Mouse (Mus musculus) lung, postnatal 0 days (tissue): Measurements from ENCODE around the gene Olfr313.
"Not testable (repeated sequence)": the region's sequence is repeated elsewhere in the genome, so short reads cannot be mapped to it uniquely, and the experiment has no call there.

Experiments used
- CTCF ChIP-seq: IDR thresholded peaks from 2 replicates; pipeline ENCODE4 v1.5.1; 2016; ENCODE audit warnings: antibody characterized with exemption, mild to moderate bottlenecking
- EP300 ChIP-seq: IDR thresholded peaks from 2 replicates; pipeline ENCODE4 v1.6.1; 2016; ENCODE audit warnings: antibody characterized with exemption, mild to moderate bottlenecking, control low read depth

DNA sequence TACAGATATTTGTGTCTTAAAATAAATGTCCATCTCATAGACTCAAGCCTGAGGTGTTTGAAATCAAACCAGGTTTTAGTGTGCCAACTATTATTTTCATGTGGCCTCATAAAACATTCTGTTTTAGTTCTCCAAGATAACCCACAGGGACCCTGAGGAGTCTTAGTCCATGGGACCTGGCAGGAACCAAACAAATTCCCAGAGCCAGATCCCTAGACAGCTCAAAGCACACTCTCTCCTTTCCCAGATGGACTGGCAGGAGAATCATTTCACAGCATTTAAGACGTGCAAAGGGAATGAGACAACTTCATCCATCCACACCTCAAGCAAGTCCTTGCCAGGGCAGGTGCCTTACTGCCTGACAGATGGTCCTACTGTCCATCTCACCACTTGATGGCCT lies at the start of gene Olfr313:
- not testable (repeated sequence) for TF ChIP-seq CTCF, EP300
